Mouse (Mus musculus): ENCODE results near the gene Slc47a1.
"Not testable (repeated sequence)": the region's sequence is repeated elsewhere in the genome, so short reads cannot be mapped to it uniquely, and the experiment has no call there.

Slc47a1 gene

DNA sequence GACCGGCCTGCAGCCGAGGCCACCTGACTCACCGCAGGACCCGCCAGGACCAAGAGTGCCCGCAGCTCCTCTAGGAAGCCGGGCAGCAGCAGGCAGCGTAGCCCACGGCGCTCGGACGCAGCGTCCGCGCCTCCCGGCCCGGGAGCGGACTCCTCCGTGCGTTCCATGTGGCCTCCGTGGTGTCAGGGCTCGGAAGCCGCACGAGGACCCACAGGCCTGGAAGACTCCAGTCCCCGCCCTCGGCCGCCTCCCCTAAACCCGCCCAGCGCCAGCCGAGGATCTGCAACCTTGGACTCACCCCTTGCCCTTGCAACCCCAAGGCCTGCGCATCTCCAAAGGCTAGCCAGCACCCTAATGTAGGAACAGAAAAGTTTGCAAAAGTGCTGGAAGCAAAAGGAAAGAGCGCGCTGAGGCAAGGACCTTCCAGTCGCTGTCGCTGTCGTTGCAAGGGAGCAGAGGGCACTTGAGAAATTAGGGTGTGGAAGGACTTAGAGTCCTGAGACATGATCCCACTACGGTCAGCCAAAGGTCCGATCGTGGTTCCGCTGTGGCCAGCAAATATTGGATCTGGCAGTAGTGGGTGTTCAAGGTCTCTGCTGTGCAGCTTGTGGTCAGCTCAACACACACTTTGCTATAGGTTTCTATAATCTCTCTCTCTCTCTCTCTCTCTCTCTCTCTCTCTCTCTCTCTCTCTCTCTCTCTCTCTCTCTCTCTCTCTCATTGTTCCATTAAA, at the start of gene Slc47a1:
TSS of gene Slc47a1 (minus strand) at position 465 of the 733 bp plus-strand sequence.
- DNase-seq, result peak; percentile 83

DNA sequence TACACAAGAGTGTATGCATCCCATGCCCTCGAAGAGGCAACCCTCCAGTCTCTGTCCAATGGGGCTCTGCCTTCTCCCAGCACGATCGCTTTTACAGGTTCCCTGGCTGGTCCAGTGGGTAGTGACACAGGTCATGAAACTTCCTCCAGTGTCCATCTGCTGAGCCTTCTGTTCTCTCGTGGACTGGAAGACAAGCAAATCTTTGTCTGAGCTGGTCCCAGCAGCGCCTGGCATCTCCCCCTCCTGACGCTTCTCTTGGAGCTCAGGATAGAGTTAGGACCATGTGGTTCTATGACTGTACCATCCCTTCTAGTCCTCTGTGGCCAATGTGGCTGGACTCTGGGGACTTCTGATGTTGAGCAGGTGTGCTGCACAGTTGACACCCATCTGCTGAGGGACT, 41.1 kb upstream of the Slc47a1 start:
- no peak for DNase-seq

- peak; percentile 89 for DNase-seq
Measured at GRCm38 (mm10) chr11:61417945-61418551, 39.9 kb upstream of the Slc47a1 start.

DNA sequence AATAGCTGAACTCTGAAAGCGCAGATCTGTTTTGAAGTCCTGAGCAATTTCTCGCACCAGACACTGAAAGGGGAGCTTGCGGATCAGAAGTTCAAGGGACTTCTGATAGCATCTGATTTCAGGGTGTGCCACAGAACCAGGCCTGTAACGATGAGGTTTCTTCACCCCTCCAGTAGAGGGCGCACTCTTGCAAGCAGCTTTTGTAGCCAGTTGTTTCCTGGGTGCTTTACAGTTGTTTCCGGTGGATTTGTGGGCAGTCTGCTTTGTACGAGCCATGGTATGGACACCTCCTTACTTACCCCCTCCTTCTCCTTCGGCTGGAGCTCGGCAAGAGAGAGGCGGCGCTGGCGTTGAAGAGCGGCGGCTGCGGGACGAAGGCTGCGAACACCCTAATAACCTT, 38.4 kb upstream of the Slc47a1 start:
- peak; percentile 10 for DNase-seq

DNA sequence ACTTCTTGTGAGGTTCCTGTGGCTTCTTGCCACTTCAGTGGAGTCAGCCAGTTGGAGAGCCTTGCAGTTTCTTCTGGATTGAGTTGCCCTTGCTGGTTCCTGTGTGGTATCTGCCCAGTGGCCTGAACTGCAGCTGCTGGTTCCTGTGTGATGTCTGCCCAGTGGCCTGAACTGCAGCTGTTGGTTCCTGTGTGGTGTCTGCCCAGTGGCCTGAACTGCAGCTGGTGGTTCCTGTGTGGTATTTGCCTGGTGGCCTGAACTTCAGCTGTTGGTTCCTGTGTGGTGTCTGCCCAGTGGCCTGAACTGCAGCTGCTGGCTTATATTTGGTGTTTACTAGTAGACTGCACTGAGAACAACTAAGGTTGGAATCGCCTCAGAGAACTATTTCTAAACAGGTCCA, 37.3 kb upstream of the Slc47a1 start:
- no peak for DNase-seq

DNA sequence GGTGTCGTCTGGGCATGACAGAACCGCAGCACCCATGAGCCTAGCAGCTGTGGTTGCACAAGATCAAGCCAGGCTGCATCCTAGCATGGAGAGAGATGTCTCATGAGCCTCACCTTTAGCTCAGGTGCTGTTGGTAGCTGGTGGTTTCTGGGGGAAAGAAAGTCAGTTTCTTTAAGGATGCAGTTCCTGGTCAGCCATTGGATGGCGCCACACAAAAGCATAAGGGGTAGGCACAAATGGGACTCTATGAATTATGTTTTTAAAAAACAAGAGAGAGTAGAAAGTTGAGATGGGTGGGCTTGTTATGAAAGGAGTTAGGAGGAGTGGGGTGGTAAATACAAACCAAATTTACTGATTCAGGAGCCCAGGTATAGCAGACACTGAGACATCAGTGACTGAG, 36.4 kb upstream of the Slc47a1 start:
- DNase-seq, result no peak

- DNase-seq, result no peak
Measured at GRCm38 (mm10) chr11:61413411-61413810, 35.3 kb upstream of the Slc47a1 start.

- DNase-seq, result no peak
Measured at GRCm38 (mm10) chr11:61411809-61412208, 33.7 kb upstream of the Slc47a1 start.

GRCm38 (mm10) chr11:61411221-61411620, 33.1 kb upstream of the Slc47a1 start:
- peak; percentile 6 for DNase-seq

DNA sequence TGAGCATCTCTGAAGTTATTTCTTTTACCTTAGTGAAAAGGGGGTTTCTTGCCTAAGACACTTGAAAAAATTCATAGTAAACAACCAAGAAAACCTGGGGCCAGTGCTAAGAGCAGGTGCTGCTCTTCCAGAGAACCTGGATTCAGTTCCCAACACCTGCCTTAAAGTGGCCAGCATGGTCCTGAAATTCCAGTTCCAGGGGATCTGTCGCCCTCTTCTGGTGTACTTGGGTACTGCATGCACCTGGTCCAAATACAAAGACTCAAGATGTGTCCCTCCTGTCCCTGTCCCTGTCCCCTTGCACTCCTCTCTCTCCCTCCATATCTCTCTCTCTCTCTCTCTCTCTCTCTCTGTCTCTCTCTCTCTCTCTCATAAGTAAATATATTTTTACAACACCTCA, 32.0 kb upstream of the Slc47a1 start:
- DNase-seq, result peak; percentile 88

GRCm38 (mm10) chr11:61409051-61409450, 30.9 kb upstream of the Slc47a1 start:
- peak; percentile 34 for DNase-seq

- peak; percentile 85 for DNase-seq
Measured at GRCm38 (mm10) chr11:61408184-61409027, 30.3 kb upstream of the Slc47a1 start.

DNA sequence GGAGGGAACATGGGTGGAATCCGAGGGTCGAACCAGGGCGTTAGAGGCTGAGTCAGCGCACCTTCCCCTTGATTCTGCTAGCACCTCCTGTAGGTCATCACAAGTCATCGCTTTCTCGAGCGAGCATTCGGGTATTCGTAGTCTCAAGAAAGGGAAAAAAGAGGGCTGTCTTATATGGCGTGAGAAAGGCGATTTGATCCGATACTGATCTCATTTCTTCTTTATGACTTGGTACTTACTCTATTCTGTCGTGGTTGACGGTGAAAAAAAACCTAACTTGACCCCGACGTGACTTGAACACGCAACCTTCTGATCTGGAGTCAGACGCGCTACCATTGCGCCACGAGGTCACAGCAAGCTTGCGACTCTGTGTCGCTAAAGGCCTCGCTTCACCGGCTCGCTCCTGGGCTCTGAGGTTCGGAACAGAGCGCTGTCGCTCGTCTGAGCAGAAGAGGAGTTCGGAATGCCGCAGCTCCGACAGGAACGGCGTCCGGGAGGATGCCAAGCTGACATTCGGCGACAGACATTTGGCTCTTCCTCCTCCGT, 29.6 kb upstream of the Slc47a1 start:
- DNase-seq, result peak; percentile 92

DNA sequence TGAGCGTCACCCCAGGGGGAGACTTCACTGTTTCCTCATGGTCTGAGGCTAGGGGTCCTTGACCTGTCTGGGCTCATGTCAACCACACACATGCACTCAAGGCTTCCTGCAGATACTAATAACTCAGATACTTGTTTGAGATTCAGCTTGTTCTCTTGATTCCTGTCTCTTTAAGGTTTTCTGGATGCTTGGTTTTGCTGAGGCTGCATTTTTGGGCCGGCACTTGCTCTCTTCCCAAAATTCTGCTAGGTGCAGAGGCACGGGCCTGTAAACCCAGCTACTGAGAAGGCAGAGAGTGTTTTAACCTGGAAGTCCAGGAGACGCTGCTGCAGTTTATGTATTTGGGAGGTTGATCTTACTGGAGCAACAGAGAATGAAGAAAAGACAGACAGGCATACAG, 23.6 kb upstream of the Slc47a1 start:
- no peak for DNase-seq

- DNase-seq, result peak; percentile 14
Measured at GRCm38 (mm10) chr11:61400681-61401346, 22.7 kb upstream of the Slc47a1 start.

- not testable (repeated sequence) for DNase-seq
Measured at GRCm38 (mm10) chr11:61397423-61398043, 19.4 kb upstream of the Slc47a1 start.

- DNase-seq, result no peak
Measured at GRCm38 (mm10) chr11:61388936-61389335, 10.8 kb upstream of the Slc47a1 start.

DNA sequence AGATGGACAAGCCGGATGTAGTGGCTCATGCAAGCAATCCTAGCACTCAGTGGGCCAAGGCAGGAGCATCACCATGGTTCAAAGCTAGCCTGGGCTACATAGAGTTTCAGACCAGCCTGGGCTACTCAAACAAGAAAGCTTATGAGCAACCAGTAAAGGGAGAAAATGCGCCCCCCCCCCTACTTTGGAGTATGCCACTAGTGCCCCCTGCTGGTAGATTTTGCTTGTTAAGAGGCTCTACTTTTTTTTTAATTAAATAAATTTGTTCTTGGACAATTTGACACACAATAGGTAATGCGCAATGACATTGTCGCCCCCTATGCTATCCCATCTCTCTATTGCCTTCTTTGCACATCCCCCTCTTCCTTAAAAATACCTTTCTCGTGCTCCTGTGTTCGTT, 9.9 kb upstream of the Slc47a1 start:
- DNase-seq, result peak; percentile 45

DNA sequence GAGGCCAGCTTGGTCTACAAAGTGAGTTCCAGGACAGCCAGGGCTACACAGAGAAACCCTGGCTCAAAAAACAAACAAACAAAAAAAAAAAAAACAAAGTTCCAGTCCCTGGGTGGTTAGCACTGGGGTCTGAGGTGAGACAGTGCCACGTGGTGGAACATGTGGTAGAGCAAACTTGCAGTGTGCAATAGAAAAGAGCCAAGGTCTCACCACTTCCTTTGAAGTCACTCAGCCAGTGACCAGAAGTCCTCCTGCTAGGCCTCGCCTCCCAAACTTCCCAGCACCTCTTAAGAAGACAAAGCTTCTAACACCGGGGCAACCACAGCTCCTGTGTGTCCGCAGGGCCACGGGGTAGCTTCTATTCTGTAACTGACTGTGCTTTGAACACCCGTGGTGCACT, 9.1 kb upstream of the Slc47a1 start:
- no peak for DNase-seq

- no peak for DNase-seq
Measured at GRCm38 (mm10) chr11:61385725-61386124, 7.6 kb upstream of the Slc47a1 start.

GRCm38 (mm10) chr11:61381272-61381671, 3.1 kb upstream of the Slc47a1 start:
- DNase-seq, result no peak

DNA sequence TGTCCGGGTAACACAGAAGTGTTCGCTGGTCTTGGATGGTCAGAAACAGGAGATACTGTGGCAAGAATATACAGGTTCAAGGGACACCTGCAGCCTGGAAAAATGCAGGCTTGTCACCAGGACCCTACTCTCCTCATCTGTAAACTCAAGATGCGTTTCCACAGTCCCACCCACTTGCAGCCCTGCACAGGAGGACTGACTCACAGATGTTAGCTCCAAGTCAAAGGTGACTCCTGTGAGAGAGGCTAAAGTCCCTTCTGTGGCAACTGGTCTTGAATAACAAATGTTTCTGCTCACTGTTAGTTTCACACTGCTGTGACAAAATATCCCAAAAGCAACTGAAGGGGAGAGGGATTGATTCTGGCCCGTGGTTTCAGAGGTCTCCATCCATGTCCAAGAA, 506 bp upstream of the Slc47a1 start:
- peak; percentile 44 for DNase-seq
